Mouse (Mus musculus): ENCODE data around the gene Rnf8. TPM values are rescaled to one million over a fixed set of nuclear protein-coding genes. Genes with fewer than 3 reads are reported as not detected.

The Rnf8 gene
- 104 and 108 TPM in 2 replicates for polyA plus RNA-seq (2015; fragmentation: Nextera tagmentation; extraction: Ambion mirVana)

DNA sequence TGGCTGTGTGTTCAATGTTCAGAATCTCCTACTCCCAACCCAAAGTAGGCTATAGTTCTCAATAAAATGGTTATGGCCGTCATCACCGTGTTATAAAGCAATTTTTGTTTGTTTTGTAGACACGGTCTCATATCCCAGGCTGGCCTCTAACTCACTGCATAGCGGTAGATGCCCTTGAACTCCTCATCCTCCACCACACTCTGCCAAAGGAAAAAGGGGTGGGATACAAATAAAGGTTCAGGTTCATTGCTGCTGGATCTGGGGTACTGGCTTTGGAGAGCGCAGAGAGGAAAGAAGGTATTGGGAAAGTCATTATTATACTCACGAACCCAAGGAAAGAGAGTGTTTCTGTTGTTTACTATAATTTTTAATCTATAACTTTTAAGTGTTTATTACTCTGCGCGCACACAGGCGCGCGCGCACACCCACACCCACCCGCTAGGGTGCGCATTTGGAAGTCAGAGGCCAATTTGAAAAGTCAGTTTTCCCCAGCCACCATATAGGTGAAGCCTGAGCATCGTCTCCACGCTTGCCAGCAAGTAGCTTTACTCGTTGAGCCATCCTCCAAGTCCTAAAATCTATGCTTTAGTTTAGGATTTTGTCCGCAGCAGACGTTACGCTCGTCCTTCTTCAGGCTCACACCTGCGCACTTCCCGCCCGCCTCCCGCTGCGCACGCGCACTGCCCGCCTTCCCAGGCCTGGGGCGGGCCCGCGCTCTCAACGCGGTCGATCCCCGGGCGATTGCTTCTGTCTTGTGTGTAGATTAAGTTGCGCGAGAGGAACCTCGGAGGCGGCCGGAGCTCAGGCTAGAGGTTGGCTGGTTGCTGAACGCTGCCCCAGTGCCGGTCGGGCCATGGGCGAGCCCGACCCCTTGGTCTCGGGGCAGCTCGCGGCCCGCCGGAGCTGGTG, at the start of gene Rnf8, which contains the start of gene Gm28043:
Gene Rnf8, plus strand, starts transcription at position 676 of the 909 bp plus-strand sequence.
Gene Gm28043, plus strand, starts transcription at position 762 of the 909 bp plus-strand sequence.
- Histone ChIP-seq H3K36me3 (ENCODE audit: poor library complexity, severe bottlenecking) (peaks cover 17% of the 10 kb centered on the region), H3K9ac (peak within 1 kb of the TSS; percentile 99), H3K9me3 (replicated peaks) (no peaks in the 10 kb centered on the region), H3K27me3 (no peaks in the 10 kb centered on the region), H3K4me2 (peak within 1 kb of the TSS; percentile 84), H3K4me1 (peaks cover 28% of the 10 kb centered on the region), H3K27ac (peak within 1 kb of the TSS; percentile 96), H3K4me3 (peak within 1 kb of the TSS; percentile 90)
- 2% methylated on average over 52 of the region's 52 CpGs for WGBS
- peak; percentile 94 for ATAC-seq

- Histone ChIP-seq H3K4me3 (no peak overlapping the region), H3K27me3 (no peaks in the 10 kb centered on the region), H3K4me1 (no peaks in the 10 kb centered on the region), H3K9ac (no peak overlapping the region), H3K9me3 (replicated peaks) (no peaks in the 10 kb centered on the region), H3K27ac (no peak overlapping the region), H3K4me2 (no peak overlapping the region), H3K36me3 (ENCODE audit: poor library complexity, severe bottlenecking) (peaks cover 49% of the 10 kb centered on the region)
- WGBS: over 99% methylated on average over 5 of the region's 5 CpGs
- ATAC-seq: no peak
Observed at GRCm38 (mm10) chr17:29565521-29565920, 49.1 kb upstream of the Rnf8 start.

GRCm38 (mm10) chr17:29568435-29568834, 46.2 kb upstream of the Rnf8 start:
- H3K36me3 ChIP-seq (ENCODE audit: poor library complexity, severe bottlenecking): peaks cover 78% of the 10 kb centered on the region
- no peaks in the 10 kb centered on the region for H3K27me3 ChIP-seq
- no peak overlapping the region for H3K4me2 ChIP-seq
- H3K27ac ChIP-seq: no peak overlapping the region
- H3K4me1 ChIP-seq: no peaks in the 10 kb centered on the region
- no peak overlapping the region for H3K4me3 ChIP-seq
- H3K9ac ChIP-seq: no peak overlapping the region
- no peaks in the 10 kb centered on the region for H3K9me3 ChIP-seq (replicated peaks)
- WGBS: 96% methylated on average over 15 of the region's 15 CpGs
- no peak for ATAC-seq

DNA sequence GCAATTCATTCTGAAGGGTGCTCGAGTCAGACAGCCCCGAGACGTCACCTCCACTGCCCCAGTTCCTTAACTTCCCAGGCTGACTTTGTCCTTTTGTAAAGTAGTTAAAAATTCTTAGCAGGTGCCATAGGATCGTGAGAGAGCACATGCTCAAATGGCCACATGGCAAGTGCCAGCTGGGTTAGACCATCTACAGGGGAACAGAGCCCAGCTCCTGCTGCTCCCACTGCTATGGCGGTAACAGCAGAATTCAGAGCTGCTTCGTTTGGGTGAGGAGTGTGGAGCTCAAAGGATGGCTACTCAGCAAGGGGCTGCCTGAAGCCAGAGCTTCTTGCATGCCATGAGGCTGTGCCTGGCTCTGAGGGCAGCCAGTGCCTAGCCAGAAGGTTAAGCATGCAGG, 44.8 kb upstream of the Rnf8 start:
- H3K36me3 ChIP-seq (ENCODE audit: poor library complexity, severe bottlenecking): peaks cover 81% of the 10 kb centered on the region
- ATAC-seq: no peak
- WGBS: 86% methylated on average over 6 of the region's 6 CpGs

GRCm38 (mm10) chr17:29579579-29580126, 34.9 kb upstream of the Rnf8 start:
- no peak overlapping the region for H3K9ac ChIP-seq
- H3K4me1 ChIP-seq: no peaks in the 10 kb centered on the region
- H3K27ac ChIP-seq: no peak overlapping the region
- H3K27me3 ChIP-seq: no peaks in the 10 kb centered on the region
- WGBS: 86% methylated on average over 4 of the region's 4 CpGs
- no peaks in the 10 kb centered on the region for H3K9me3 ChIP-seq (replicated peaks)
- H3K36me3 ChIP-seq (ENCODE audit: poor library complexity, severe bottlenecking): peaks cover 83% of the 10 kb centered on the region
- no peak overlapping the region for H3K4me3 ChIP-seq
- no peak overlapping the region for H3K4me2 ChIP-seq
- no peak for ATAC-seq

More for the DNA sequence above, 44.8 kb upstream of the Rnf8 start:
- Histone ChIP-seq H3K27ac (no peak overlapping the region), H3K27me3 (no peaks in the 10 kb centered on the region), H3K9ac (no peak overlapping the region), H3K4me1 (no peaks in the 10 kb centered on the region), H3K4me2 (no peak overlapping the region), H3K4me3 (no peak overlapping the region), H3K9me3 (replicated peaks) (no peaks in the 10 kb centered on the region)

DNA sequence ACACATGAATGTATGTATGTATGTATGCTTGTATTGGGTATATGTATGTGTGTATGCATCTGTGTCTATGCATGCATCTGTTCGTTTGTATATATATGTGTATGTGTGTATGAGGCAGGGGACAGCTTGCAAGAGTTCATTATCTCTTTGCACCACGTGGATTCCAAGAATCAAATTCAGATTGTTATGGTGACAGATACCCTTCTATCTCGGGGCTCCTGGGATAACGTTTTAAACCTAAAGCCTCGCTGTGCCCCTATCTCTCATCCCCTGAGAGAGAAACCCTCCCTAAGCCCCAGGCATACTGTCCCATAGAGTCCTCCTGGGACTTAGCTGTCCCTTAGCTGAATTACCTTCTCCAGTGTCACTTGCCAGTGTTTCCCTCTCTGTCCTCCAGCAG, 31.0 kb upstream of the Rnf8 start:
- 82% methylated on average over 5 of the region's 5 CpGs for WGBS
- Histone ChIP-seq H3K27ac (no peak overlapping the region), H3K27me3 (no peaks in the 10 kb centered on the region), H3K4me3 (no peak overlapping the region), H3K9ac (no peak overlapping the region), H3K4me2 (no peak overlapping the region), H3K36me3 (ENCODE audit: poor library complexity, severe bottlenecking) (peaks cover 45% of the 10 kb centered on the region), H3K9me3 (replicated peaks) (no peaks in the 10 kb centered on the region), H3K4me1 (peaks cover 14% of the 10 kb centered on the region)
- ATAC-seq: no peak

- Histone ChIP-seq H3K9ac (no peak overlapping the region), H3K4me1 (peaks cover 22% of the 10 kb centered on the region), H3K4me3 (no peak overlapping the region), H3K27me3 (no peaks in the 10 kb centered on the region), H3K9me3 (replicated peaks) (no peaks in the 10 kb centered on the region), H3K4me2 (no peak overlapping the region), H3K27ac (peak overlapping the region; percentile 37; the same call in 1 of the 2 replicates), H3K36me3 (ENCODE audit: poor library complexity, severe bottlenecking) (peaks cover 38% of the 10 kb centered on the region)
- peak; percentile 27; the same call in 1 of the 2 replicates for ATAC-seq
- WGBS: 74% methylated on average over 5 of the region's 5 CpGs
Observed at GRCm38 (mm10) chr17:29584306-29584705, 30.3 kb upstream of the Rnf8 start.

GRCm38 (mm10) chr17:29584737-29585136, 29.9 kb upstream of the Rnf8 start:
- H3K27ac ChIP-seq: peak overlapping the region; percentile 37; the same call in 1 of the 2 replicates
- H3K4me3 ChIP-seq: no peak overlapping the region
- ATAC-seq: peak; percentile 30; the same call in 1 of the 2 replicates
- peaks cover 26% of the 10 kb centered on the region for H3K4me1 ChIP-seq
- no peak overlapping the region for H3K9ac ChIP-seq
- peaks cover 33% of the 10 kb centered on the region for H3K36me3 ChIP-seq (ENCODE audit: poor library complexity, severe bottlenecking)
- no peaks in the 10 kb centered on the region for H3K27me3 ChIP-seq
- no peaks in the 10 kb centered on the region for H3K9me3 ChIP-seq (replicated peaks)
- WGBS: 61% methylated on average over 3 of the region's 3 CpGs
- H3K4me2 ChIP-seq: no peak overlapping the region

DNA sequence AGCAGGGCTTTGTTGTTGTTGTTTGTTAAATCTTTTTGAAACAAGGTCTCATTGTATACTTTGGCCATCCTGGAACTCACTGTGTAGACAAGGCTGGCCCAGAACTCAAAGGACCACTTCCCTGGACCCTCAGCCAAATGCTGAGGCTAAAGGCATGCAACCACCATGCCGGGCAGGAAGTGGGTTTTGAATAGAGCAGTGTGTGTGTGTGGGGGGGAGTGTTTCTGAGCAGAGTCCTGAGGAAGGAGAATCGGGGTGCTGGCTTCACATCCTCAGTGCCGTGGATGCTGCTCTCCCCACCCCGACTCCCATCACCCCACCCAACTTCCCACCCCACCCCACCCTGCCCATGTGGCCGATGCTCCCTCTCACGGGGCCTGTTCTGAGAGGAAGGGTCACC, 29.1 kb upstream of the Rnf8 start:
- Histone ChIP-seq H3K27ac (0 out of 2 replicates have a peak overlapping the region, but pooled peaks have one; percentile 37), H3K36me3 (ENCODE audit: poor library complexity, severe bottlenecking) (peaks cover 27% of the 10 kb centered on the region), H3K27me3 (no peaks in the 10 kb centered on the region), H3K4me3 (no peak overlapping the region), H3K9ac (no peak overlapping the region; the same call in 1 of the 2 replicates), H3K9me3 (replicated peaks) (no peaks in the 10 kb centered on the region), H3K4me1 (peaks cover 30% of the 10 kb centered on the region), H3K4me2 (no peak overlapping the region)
- WGBS: 92% methylated on average over 6 of the region's 6 CpGs
- no peak for ATAC-seq

GRCm38 (mm10) chr17:29586921-29587320, 27.7 kb upstream of the Rnf8 start:
- WGBS: 92% methylated on average over 9 of the region's 9 CpGs
- Histone ChIP-seq H3K4me3 (no peak overlapping the region), H3K27me3 (no peaks in the 10 kb centered on the region), H3K9ac (no peak overlapping the region), H3K36me3 (ENCODE audit: poor library complexity, severe bottlenecking) (peaks cover 19% of the 10 kb centered on the region), H3K9me3 (replicated peaks) (no peaks in the 10 kb centered on the region), H3K4me2 (no peak overlapping the region), H3K27ac (no peak overlapping the region), H3K4me1 (peaks cover 30% of the 10 kb centered on the region)
- ATAC-seq: no peak

GRCm38 (mm10) chr17:29589221-29589898, 25.2 kb upstream of the Rnf8 start:
- Histone ChIP-seq H3K36me3 (ENCODE audit: poor library complexity, severe bottlenecking) (peaks cover 13% of the 10 kb centered on the region), H3K9me3 (replicated peaks) (no peaks in the 10 kb centered on the region), H3K4me2 (no peak overlapping the region), H3K27me3 (no peaks in the 10 kb centered on the region), H3K9ac (peak overlapping the region; percentile 17; the same call in 1 of the 2 replicates), H3K4me3 (no peak overlapping the region), H3K4me1 (peaks cover 30% of the 10 kb centered on the region), H3K27ac (peak overlapping the region; percentile 65)
- 15% methylated on average over 11 of the region's 11 CpGs for WGBS
- peak; percentile 80 for ATAC-seq
